Mouse (Mus musculus): ENCODE measurements around the gene Hoga1. TPM values are rescaled to one million over a fixed set of nuclear protein-coding genes. Genes with fewer than 3 reads are reported as not detected.

Gene Hoga1
- polyA plus RNA-seq (2012; fragmentation: generic; extraction: Trizol) = 1 to 10 TPM in 1 of 2 experiments, under 1 TPM in 1; 0.44 to 3.4 TPM

GRCm38 (mm10) chr19:42045269-42046102, at the start of gene Hoga1:
Gene Hoga1 (plus strand): TSS chr19:42045610.

GRCm38 (mm10) chr19:42035456-42036248, 9.8 kb upstream of the Hoga1 start, which contains the start of gene Ankrd2:
Gene Ankrd2 (plus strand): TSS chr19:42036000.

GRCm38 (mm10) chr19:42051948-42052347, 6.5 kb downstream of the Hoga1 start, which contains the start of gene 4933411K16Rik:
Gene 4933411K16Rik (plus strand): TSS chr19:42052248.

GRCm38 (mm10) chr19:42086166-42086565, 40.8 kb downstream of the Hoga1 start, which contains the start of gene Morn4:
Gene Morn4 (minus strand): TSS chr19:42086357.

GRCm38 (mm10) chr19:42089748-42090595, 44.6 kb downstream of the Hoga1 start, which contains the start of gene Pi4k2a:
Gene Pi4k2a (plus strand): TSS chr19:42090470.

Other genes starting within 250 kb of the Hoga1 start
- gene Arhgap19, start 243.6 kb upstream of the Hoga1 start, polyA plus RNA-seq (2012; fragmentation: generic; extraction: Trizol) = 10 to 100 TPM in 1 of 2 experiments, under 1 TPM in 1; 0.87 to 10.5 TPM
- 1 to 10 TPM in 1 of 2 experiments, under 1 TPM in 1; 0.11 to 3.5 TPM for gene Frat1, start 215.6 kb upstream of the Hoga1 start, polyA plus RNA-seq (2012; fragmentation: generic; extraction: Trizol)
- 1 to 10 TPM in 1 of 2 experiments, under 1 TPM in 1; 0.50 to 4.9 TPM for gene Frat2, start 197.5 kb upstream of the Hoga1 start, polyA plus RNA-seq (2012; fragmentation: generic; extraction: Trizol)
- 10 to 100 TPM in 1 of 2 experiments, 1 to 10 TPM in 1; 5.0 to 21.2 TPM for gene Rrp12, start 149.4 kb upstream of the Hoga1 start, polyA plus RNA-seq (2012; fragmentation: generic; extraction: Trizol)
- gene Pgam1, start 133.7 kb upstream of the Hoga1 start, polyA plus RNA-seq (2012; fragmentation: generic; extraction: Trizol) = 100 to 1,000 TPM; 304 to 538 TPM
- 10 to 100 TPM; 21.8 to 30.0 TPM for gene Exosc1, start 112.2 kb upstream of the Hoga1 start, polyA plus RNA-seq (2012; fragmentation: generic; extraction: Trizol)
- 10 to 100 TPM; 48.3 to 54.1 TPM for gene Zdhhc16, start 112.1 kb upstream of the Hoga1 start, polyA plus RNA-seq (2012; fragmentation: generic; extraction: Trizol)
- 10 to 100 TPM; 24.7 to 41.5 TPM for gene Mms19, start 64.5 kb upstream of the Hoga1 start, polyA plus RNA-seq (2012; fragmentation: generic; extraction: Trizol)
- gene Ubtd1, start 63.8 kb upstream of the Hoga1 start, polyA plus RNA-seq (2012; fragmentation: generic; extraction: Trizol) = 10 to 100 TPM; 51.9 to 95.9 TPM
- gene Ankrd2, start 9.6 kb upstream of the Hoga1 start, polyA plus RNA-seq (2012; fragmentation: generic; extraction: Trizol) = under 1 TPM; 0.08 to 0.25 TPM
- gene 4933411K16Rik, start 6.6 kb downstream of the Hoga1 start, polyA plus RNA-seq (2012; fragmentation: generic; extraction: Trizol) = under 1 TPM; 0.02 to 0.35 TPM
- gene Morn4, start 40.7 kb downstream of the Hoga1 start, polyA plus RNA-seq (2012; fragmentation: generic; extraction: Trizol) = 10 to 100 TPM; 17.0 to 38.3 TPM
- gene Pi4k2a, start 44.9 kb downstream of the Hoga1 start, polyA plus RNA-seq (2012; fragmentation: generic; extraction: Trizol) = 10 to 100 TPM; 12.0 to 26.5 TPM
- 100 to 1,000 TPM in 1 of 2 experiments, 10 to 100 TPM in 1; 94.1 to 242 TPM for gene Avpi1, start 83.4 kb downstream of the Hoga1 start, polyA plus RNA-seq (2012; fragmentation: generic; extraction: Trizol)
- gene Marveld1, start 101.8 kb downstream of the Hoga1 start, polyA plus RNA-seq (2012; fragmentation: generic; extraction: Trizol) = 100 to 1,000 TPM in 1 of 2 experiments, 10 to 100 TPM in 1; 28.1 to 111 TPM
- gene Zfyve27, start 118.3 kb downstream of the Hoga1 start, polyA plus RNA-seq (2012; fragmentation: generic; extraction: Trizol) = 10 to 100 TPM in 1 of 2 experiments, 1 to 10 TPM in 1; 5.6 to 20.4 TPM
- gene Sfrp5, start 156.6 kb downstream of the Hoga1 start, polyA plus RNA-seq (2012; fragmentation: generic; extraction: Trizol) = under 1 TPM in 1 of 2 experiments, not detected in 1; 0.05 TPM
- under 1 TPM; 0.06 to 0.12 TPM for gene Golga7b, start 202.0 kb downstream of the Hoga1 start, polyA plus RNA-seq (2012; fragmentation: generic; extraction: Trizol)